Mouse (Mus musculus): ENCODE measurements around the gene Mctp1. TPM values are rescaled to one million over a fixed set of nuclear protein-coding genes. Genes with fewer than 3 reads are reported as not detected.
"Not testable (repeated sequence)": the region's sequence is repeated elsewhere in the genome, so short reads cannot be mapped to it uniquely, and the experiment has no call there.

Mctp1 gene
- total and polyA plus RNA-seq, 3 experiments, result not detected

DNA sequence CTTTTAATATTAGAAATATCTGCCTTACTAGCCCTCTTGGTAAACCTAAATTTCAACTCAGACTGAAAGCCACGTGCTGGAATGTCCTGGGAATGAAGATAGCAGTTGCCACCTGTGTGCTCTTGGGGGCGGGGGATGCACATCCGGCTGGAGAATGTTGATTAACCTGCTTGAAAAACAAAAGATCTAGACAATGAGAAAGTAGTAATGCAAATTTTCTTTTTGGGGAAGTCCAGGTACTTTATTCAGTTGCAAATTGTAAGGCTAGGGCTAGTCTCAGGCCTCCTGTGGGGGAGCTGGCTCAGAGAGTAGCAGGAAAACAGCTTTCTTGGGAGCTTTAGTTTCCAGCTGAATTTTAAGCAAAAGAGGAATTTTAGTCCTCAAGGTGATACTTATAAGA is 67.2 kb downstream of the Mctp1 start:
- H3K36me3 ChIP-seq (ENCODE audit: control insufficient read depth in 1 of 2, insufficient read depth in 2 of 2, low read length in 2 of 2); H3K9ac ChIP-seq (ENCODE audit: control insufficient read depth, low read depth, low read length, poor library complexity, severe bottlenecking); H3K79me2 ChIP-seq (ENCODE audit: control insufficient read depth, insufficient read depth, low read length, poor library complexity); H3K27me3 ChIP-seq (ENCODE audit: control insufficient read depth in 1 of 2, insufficient read depth in 2 of 2, low read length in 2 of 2); H3K9me3 ChIP-seq (replicated peaks; ENCODE audit: insufficient read depth, low read length); H3K27ac ChIP-seq (ENCODE audit: control insufficient read depth, low read depth, low read length); H3K4me1 ChIP-seq (ENCODE audit: control insufficient read depth in 1 of 2, insufficient read depth in 2 of 2, low read length in 2 of 2); H3K4me3 ChIP-seq (ENCODE audit: control insufficient read depth in 1 of 2, insufficient read depth in 1 of 2, low read depth in 2 of 2, low read length in 2 of 2); DNase-seq (ENCODE audit: low read depth, low spot score): not testable (repeated sequence)

DNA sequence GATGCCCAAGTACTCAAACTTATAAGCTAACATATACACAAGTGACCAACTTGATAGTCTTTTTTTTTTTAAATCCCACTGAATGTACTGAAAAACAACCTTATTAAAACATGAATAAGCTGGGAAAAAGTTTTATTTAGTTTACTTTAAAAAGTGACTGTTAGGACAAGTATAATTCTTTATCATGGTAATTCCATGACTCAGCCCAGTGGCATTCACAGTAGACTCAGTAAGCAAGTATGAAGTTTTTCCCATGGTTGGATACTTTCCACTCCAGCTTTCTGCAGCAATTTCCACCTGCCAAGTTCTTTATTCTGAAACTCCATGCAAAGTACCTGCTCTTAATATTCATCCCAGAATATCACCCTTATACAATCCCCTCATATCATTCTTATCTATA is 97.3 kb downstream of the Mctp1 start:
- H3K4me1 ChIP-seq (ENCODE audit: control insufficient read depth in 1 of 2, insufficient read depth in 2 of 2, low read length in 2 of 2), result no peaks in the 10 kb centered on the region
- no peak for DNase-seq (ENCODE audit: low read depth, low spot score)
- TF ChIP-seq ZMIZ1 (IDR thresholded peaks at IDR 0.05; ENCODE audit: low read depth, low read length), result no peak
- no peak for TF ChIP-seq KAT2A (conservative IDR thresholded peaks at IDR 0.05; ENCODE audit: low read depth, low read length)
- TF ChIP-seq POLR2AphosphoS2 (IDR thresholded peaks at IDR 0.05; ENCODE audit: low read length), result no peak
- TF ChIP-seq POLR2A (IDR thresholded peaks at IDR 0.05; ENCODE audit: control insufficient read depth in 1 of 2, insufficient read depth in 1 of 2, low read depth in 1 of 2, low read length in 2 of 2, poor library complexity in 1 of 2), result no peak
- H3K27me3 ChIP-seq (ENCODE audit: control insufficient read depth in 1 of 2, insufficient read depth in 2 of 2, low read length in 2 of 2), result no peaks in the 10 kb centered on the region
- H3K9me3 ChIP-seq (replicated peaks; ENCODE audit: insufficient read depth, low read length), result no peaks in the 10 kb centered on the region
- H3K27ac ChIP-seq (ENCODE audit: control insufficient read depth, low read depth, low read length), result no peak overlapping the region
- H3K9ac ChIP-seq (ENCODE audit: control insufficient read depth, low read depth, low read length, poor library complexity, severe bottlenecking), result no peak overlapping the region
- H3K4me3 ChIP-seq (ENCODE audit: control insufficient read depth in 1 of 2, insufficient read depth in 1 of 2, low read depth in 2 of 2, low read length in 2 of 2), result no peak overlapping the region
- H3K79me2 ChIP-seq (ENCODE audit: control insufficient read depth, insufficient read depth, low read length, poor library complexity), result no peaks in the 10 kb centered on the region
- H3K36me3 ChIP-seq (ENCODE audit: control insufficient read depth in 1 of 2, insufficient read depth in 2 of 2, low read length in 2 of 2), result no peaks in the 10 kb centered on the region

DNA sequence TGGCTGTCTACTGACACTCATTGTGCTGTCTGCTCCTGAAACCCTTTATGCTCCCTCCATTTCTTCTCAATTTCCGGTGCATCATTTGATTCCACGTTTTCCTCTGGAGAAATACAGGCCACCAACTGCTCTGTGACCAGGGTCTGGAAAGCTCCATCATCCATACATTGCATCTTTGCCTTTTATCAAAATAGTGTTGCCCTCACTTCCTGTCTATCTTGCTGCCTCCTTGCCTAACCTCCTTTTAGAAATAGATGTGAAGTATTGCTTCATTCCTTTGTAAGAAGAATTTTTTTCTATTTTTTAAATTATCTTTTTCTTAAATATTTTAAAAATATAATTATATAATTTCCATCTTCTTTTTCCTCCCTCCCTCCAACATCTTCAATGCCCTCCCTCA is 98.7 kb downstream of the Mctp1 start:
- Histone ChIP-seq H3K9ac (ENCODE audit: control insufficient read depth, low read depth, low read length, poor library complexity, severe bottlenecking) (no peak overlapping the region), H3K27me3 (ENCODE audit: control insufficient read depth in 1 of 2, insufficient read depth in 2 of 2, low read length in 2 of 2) (no peaks in the 10 kb centered on the region), H3K4me3 (ENCODE audit: control insufficient read depth in 1 of 2, insufficient read depth in 1 of 2, low read depth in 2 of 2, low read length in 2 of 2) (no peak overlapping the region), H3K27ac (ENCODE audit: control insufficient read depth, low read depth, low read length) (no peak overlapping the region), H3K9me3 (replicated peaks; ENCODE audit: insufficient read depth, low read length) (no peaks in the 10 kb centered on the region), H3K4me1 (ENCODE audit: control insufficient read depth in 1 of 2, insufficient read depth in 2 of 2, low read length in 2 of 2) (no peaks in the 10 kb centered on the region), H3K36me3 (ENCODE audit: control insufficient read depth in 1 of 2, insufficient read depth in 2 of 2, low read length in 2 of 2) (no peaks in the 10 kb centered on the region), H3K79me2 (ENCODE audit: control insufficient read depth, insufficient read depth, low read length, poor library complexity) (no peaks in the 10 kb centered on the region)
- TF ChIP-seq JUND (IDR thresholded peaks at IDR 0.05; ENCODE audit: low read depth, low read length), result no peak
- no peak for TF ChIP-seq POLR2AphosphoS2 (IDR thresholded peaks at IDR 0.05; ENCODE audit: low read length)
- TF ChIP-seq NELFE (IDR thresholded peaks at IDR 0.05; ENCODE audit: low read depth, low read length), result no peak
- TF ChIP-seq RAD21 (IDR thresholded peaks at IDR 0.05; ENCODE audit: low read depth, low read length), result no peak
- no peak for TF ChIP-seq UBTF (IDR thresholded peaks at IDR 0.05; ENCODE audit: borderline replicate concordance, insufficient read depth, low read depth, low read length)
- no peak for TF ChIP-seq TBP (IDR thresholded peaks at IDR 0.05; ENCODE audit: low read depth, low read length)
- no peak for TF ChIP-seq HCFC1 (IDR thresholded peaks at IDR 0.05; ENCODE audit: low read depth, low read length)
- TF ChIP-seq ELF1 (IDR thresholded peaks at IDR 0.05; ENCODE audit: low read depth, low read length), result no peak
- TF ChIP-seq MYC (IDR thresholded peaks at IDR 0.05; ENCODE audit: low read depth, low read length), result no peak
- no peak for TF ChIP-seq MEF2A (IDR thresholded peaks at IDR 0.05; ENCODE audit: extremely low read depth, insufficient replicate concordance, low read depth, low read length, poor library complexity, severe bottlenecking)
- no peak for TF ChIP-seq MAZ (IDR thresholded peaks at IDR 0.05; ENCODE audit: low read depth, low read length)
- TF ChIP-seq POLR2A (IDR thresholded peaks at IDR 0.05; ENCODE audit: control insufficient read depth in 1 of 2, insufficient read depth in 1 of 2, low read depth in 1 of 2, low read length in 2 of 2, poor library complexity in 1 of 2), result no peak
- no peak for TF ChIP-seq ETS1 (IDR thresholded peaks at IDR 0.05; ENCODE audit: low read depth, low read length)
- TF ChIP-seq TAL1 (IDR thresholded peaks at IDR 0.05; ENCODE audit: low read length), result no peak
- no peak for TF ChIP-seq CTCF (IDR thresholded peaks at IDR 0.05 in 2 of 3, conservative IDR thresholded peaks at IDR 0.05 in 1 of 3; ENCODE audit: control insufficient read depth in 1 of 3, insufficient read depth in 1 of 3, low read depth in 2 of 3, low read length in 3 of 3, poor library complexity in 1 of 3, severe bottlenecking in 1 of 3)
- TF ChIP-seq MXI1 (IDR thresholded peaks at IDR 0.05; ENCODE audit: low read depth, low read length), result no peak
- TF ChIP-seq GABPA (IDR thresholded peaks at IDR 0.05; ENCODE audit: low read depth, low read length), result no peak
- TF ChIP-seq E2F4 (IDR thresholded peaks at IDR 0.05; ENCODE audit: borderline replicate concordance, low read depth, low read length), result no peak
- TF ChIP-seq EP300 (IDR thresholded peaks at IDR 0.05; ENCODE audit: low read depth in 1 of 2, low read length in 2 of 2), result no peak
- TF ChIP-seq POLR2AphosphoS5 (IDR thresholded peaks at IDR 0.05; ENCODE audit: borderline replicate concordance, low read depth, low read length), result no peak
- no peak for DNase-seq (ENCODE audit: low read depth, low spot score)
